In the genomic region with DNA sequence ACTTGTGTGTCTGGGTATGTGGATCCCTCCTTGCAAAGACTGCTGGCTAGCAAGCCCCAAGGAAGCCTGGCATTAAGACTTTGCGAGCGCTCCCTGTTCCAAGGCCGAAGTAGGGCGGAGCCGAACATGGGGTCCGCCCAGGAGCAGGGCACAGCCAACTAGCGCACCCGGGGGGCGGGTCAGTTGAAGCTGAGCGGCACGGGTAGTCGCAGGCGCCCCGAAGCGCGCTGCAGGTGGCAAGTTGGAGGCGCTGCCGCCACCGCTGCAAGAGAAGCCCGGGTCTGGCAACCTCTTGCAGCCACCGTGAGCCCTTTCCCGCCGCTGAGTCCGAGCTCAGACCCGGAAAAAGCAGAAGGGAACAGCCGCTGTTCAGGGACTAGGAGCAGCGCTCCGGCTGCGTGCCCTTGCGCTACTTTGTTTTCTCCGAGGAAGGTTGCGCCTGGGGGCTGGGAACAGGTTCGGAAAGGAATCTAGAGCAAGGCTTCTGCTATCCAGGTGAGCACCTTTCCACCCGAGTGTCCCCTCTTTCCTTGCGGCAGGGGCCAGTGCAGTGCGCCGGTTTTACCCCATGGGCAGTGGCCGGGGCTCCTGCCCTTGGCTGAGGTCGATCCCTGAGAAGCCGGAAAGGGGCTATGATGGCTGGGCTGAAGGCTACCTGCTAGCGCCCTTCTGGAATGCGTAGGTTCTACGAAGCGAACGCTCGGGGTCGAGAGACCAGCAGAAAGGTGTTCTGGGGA, we compare ENCODE assay signal across 9 mouse cellular contexts. TPM values are rescaled to one million over a fixed set of nuclear protein-coding genes. Genes with fewer than 3 reads are reported as not detected.
DNase-seq lines count a peak whose midpoint lies in the region; ATAC-seq and TF ChIP-seq lines count a peak whose summit lies in the region.
"Had no signal": no experiment of that assay in that cellular context is flagged by ENCODE, and none has a peak within 500 bp of the region (broad histone marks: within the 10 kb centered on the region; RNA-seq: fewer than 3 reads in every experiment).

A gene (plus strand): TSS at position 183 of the 737 bp plus-strand sequence.

- H3K4me3 ChIP-seq in layer of hippocampus, adult 2 months: peak within 1 kb of the TSS; percentile 73
- peak within 1 kb of the TSS; percentile 43 for H3K4me3 ChIP-seq in liver, embryonic 16.5 days (ENCODE audit: low read depth, low read length)
- H3K4me3 ChIP-seq in neural tube, embryonic 15.5 days (replicated peaks): peak within 1 kb of the TSS; percentile 68

- H3K4me2 ChIP-seq in liver, embryonic 16.5 days (ENCODE audit: low read depth, low read length): peak within 1 kb of the TSS; percentile 64
- H3K4me2 ChIP-seq in neural tube, embryonic 15.5 days: peak within 1 kb of the TSS; percentile 99

- peaks cover 27% of the 10 kb centered on the region for H3K27me3 ChIP-seq in liver, embryonic 16.5 days (ENCODE audit: control insufficient read depth, insufficient read depth, low read depth, low read length)
- peaks cover 26% of the 10 kb centered on the region for H3K27me3 ChIP-seq in neural tube, embryonic 15.5 days (replicated peaks)

- no peaks in the 10 kb centered on the region for H3K4me1 ChIP-seq in liver, embryonic 16.5 days (ENCODE audit: control insufficient read depth, low read depth, low read length)
- H3K4me1 ChIP-seq in neural tube, embryonic 15.5 days: peaks cover 25% of the 10 kb centered on the region

- no peaks in the 10 kb centered on the region for H3K9me3 ChIP-seq in liver, embryonic 16.5 days (replicated peaks; ENCODE audit: control insufficient read depth, low read length)
- H3K9me3 ChIP-seq in neural tube, embryonic 15.5 days (replicated peaks): no peaks in the 10 kb centered on the region

- H3K36me3 ChIP-seq in liver, embryonic 16.5 days (ENCODE audit: control insufficient read depth, insufficient read depth): no peaks in the 10 kb centered on the region
- no peaks in the 10 kb centered on the region for H3K36me3 ChIP-seq in neural tube, embryonic 15.5 days

- DNase-seq in Muller cell, postnatal 12 days (ENCODE audit: inconsistent ontology term): peak; percentile 86
- peak; percentile 93 to 95 for DNase-seq in cerebellum, postnatal 10 days
- DNase-seq in frontal cortex, postnatal 10 days (ENCODE audit: low spot score in 2 of 2): peak; percentile 75 to 84
- DNase-seq in layer of hippocampus, adult 2 months (ENCODE audit: low spot score in 2 of 2): peak; percentile 73 to 82
- peak; percentile 61 for DNase-seq in urinary bladder, postnatal 25 days (ENCODE audit: low spot score)

- WGBS in liver, embryonic 16.5 days (ENCODE audit: insufficient replicate concordance): 2% methylated on average over 47 of the region's 47 CpGs
- under 1% methylated on average over 47 of the region's 47 CpGs for WGBS in neural tube, embryonic 15.5 days

- no peak within 1 kb of the TSS for H3K9ac ChIP-seq in liver, embryonic 16.5 days (ENCODE audit: low read depth, low read length)
- H3K9ac ChIP-seq in neural tube, embryonic 15.5 days (replicated peaks): peak within 1 kb of the TSS; percentile 67

- H3K27ac ChIP-seq in layer of hippocampus, adult 2 months: peak within 1 kb of the TSS; percentile 64; the same call in 1 of the 2 replicates
- H3K27ac ChIP-seq in liver, embryonic 16.5 days (ENCODE audit: low read length): no peak within 1 kb of the TSS
- peak within 1 kb of the TSS; percentile 60 for H3K27ac ChIP-seq in neural tube, embryonic 15.5 days (replicated peaks)

- peak; percentile 91 to 92 for ATAC-seq in hematopoietic stem cell, adult 5-6 weeks (replicated peaks in 1 of 2; ENCODE audit: insufficient read depth in 1 of 2, low FRiP score in 2 of 2, low TSS enrichment in 1 of 2, low read depth in 1 of 2, poor library complexity in 2 of 2, severe bottlenecking in 2 of 2)
- ATAC-seq in liver, embryonic 16.5 days (ENCODE audit: low read depth): peak; percentile 76
- peak; percentile 93 for ATAC-seq in neural tube, embryonic 15.5 days (ENCODE audit: low FRiP score)
- ATAC-seq: Patski had no signal

- TF ChIP-seq CTCF in layer of hippocampus, adult 2 months (conservative IDR thresholded peaks at IDR 0.05): 0 out of 2 replicates have a peak, but pooled peaks have one; percentile 9

RNA-seq across cellular contexts. Expression of the gene that starts here (rescaled TPM):
- total RNA-seq in hematopoietic stem cell, adult 5-6 weeks (2017): 21.2 and 37.6 TPM in 2 replicates
- total RNA-seq in layer of hippocampus, adult 2 months (2021): 100 to 1,000 TPM; 124 to 129 TPM
- 7.4 and 8.5 TPM in 2 replicates for polyA plus RNA-seq in liver, embryonic 16.5 days (2015; fragmentation: Nextera tagmentation; extraction: Ambion mirVana)
- polyA plus RNA-seq in neural tube, embryonic 15.5 days (2015; fragmentation: Nextera tagmentation; extraction: Ambion mirVana): 134 and 142 TPM in 2 replicates

Comparison
In these comparisons a context has a peak if more than half of its experiments do, and no peak if none do; other contexts are left out.
1. RNA of the gene that starts here (polyA plus RNA-seq): 134 to 142 TPM in neural tube, embryonic 15.5 days; 7.4 to 8.5 TPM in liver, embryonic 16.5 days; every median in the first group is over 10 times any median in the second.
2. Peak in every context shown above with its lines, with median percentiles within 50 percentile points of each other: DNase-seq, ATAC-seq and H3K4me3 ChIP-seq.